Mouse (Mus musculus) embryonic facial prominence, embryonic 12.5 days (tissue): ENCODE measurements around the gene Tmem201. TPM values are rescaled to one million over a fixed set of nuclear protein-coding genes. Genes with fewer than 3 reads are reported as not detected.

ENCODE experiments used
- ATAC-seq: fragments of 200-750 bp; cut with Nextera tagmentation; 2 replicates; pipeline ENCODE4 v1.8.0; 2017; ENCODE audit not compliant: insufficient number of reproducible peaks, insufficient read depth, low FRiP score, low TSS enrichment
- H3K27ac ChIP-seq: fragments of 300-500 bp; sonication (generic); 2 replicates; pipeline ENCODE4 v1.5.1; 2016; ENCODE audit warnings: mild to moderate bottlenecking
- H3K27me3 ChIP-seq: fragments of 300-500 bp; sonication (generic); 2 replicates; pipeline ENCODE4 v1.6.1; 2016; ENCODE audit warnings: mild to moderate bottlenecking, moderate library complexity
- H3K36me3 ChIP-seq: fragments of 300-500 bp; sonication (generic); 2 replicates; pipeline ENCODE4 v1.6.1; 2016; ENCODE audit warnings: mild to moderate bottlenecking
- H3K4me1 ChIP-seq: fragments of 300-500 bp; sonication (generic); 2 replicates; pipeline ENCODE4 v1.6.1; 2016
- H3K4me2 ChIP-seq: fragments of 300-500 bp; sonication (generic); replicated peaks from 2 replicates; pipeline ENCODE4 v1.6.1; 2016; ENCODE audit warnings: mild to moderate bottlenecking, moderate library complexity
- H3K4me3 ChIP-seq: fragments of 300-500 bp; sonication (generic); 2 replicates; pipeline ENCODE4 v1.5.1; 2016; ENCODE audit warnings: mild to moderate bottlenecking
- H3K9ac ChIP-seq: fragments of 300-500 bp; sonication (generic); 2 replicates; pipeline ENCODE4 v1.6.1; 2016; ENCODE audit warnings: mild to moderate bottlenecking, moderate library complexity
- H3K9me3 ChIP-seq: fragments of 300-500 bp; sonication (generic); 2 replicates; pipeline ENCODE4 v1.6.1; 2016; ENCODE audit warnings: mild to moderate bottlenecking, moderate library complexity
- WGBS: fragments of 180-500 bp; shearing (Covaris S2); methylation state at CpG from one replicate; pipeline ENCODE4 v1.1.7; 2016; 5-methylcytosine and 5-hydroxymethylcytosine counted together
- polyA plus RNA-seq: library from polyadenylated mRNA; unstranded; fragments of >200 nt; fragmentation: Nextera tagmentation; extraction: Ambion mirVana; gene quantifications from 2 replicates; pipeline ENCODE4 v1.2.1, GENCODE M21; 2016

Gene Tmem201
- polyA plus RNA-seq, 1 experiment from 2014 or later: 38.1 TPM

DNA sequence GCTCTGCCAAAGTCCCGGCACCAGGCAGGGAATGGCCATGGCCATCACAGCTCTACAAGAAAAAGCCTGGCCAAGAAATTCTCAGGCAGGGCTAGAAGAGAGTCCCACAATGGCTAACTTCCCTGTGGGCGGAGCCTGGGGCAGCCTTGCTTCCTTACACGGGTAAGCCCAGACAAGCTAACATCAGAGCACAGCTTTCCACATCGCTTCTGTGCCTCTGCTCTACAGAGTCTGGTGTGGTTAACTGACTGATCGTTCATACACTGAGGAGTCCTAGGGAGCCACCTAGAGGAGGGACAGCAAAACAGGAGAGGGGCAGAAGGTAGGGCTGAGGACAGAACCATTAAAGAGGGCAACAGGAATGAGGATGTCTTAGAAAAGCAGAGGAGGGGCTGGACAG, 27.3 kb downstream of the Tmem201 start:
- WGBS: 22% methylated on average over 5 of the region's 5 CpGs
- H3K27ac ChIP-seq: no peak overlapping the region
- no peak overlapping the region for H3K4me3 ChIP-seq
- peak; percentile 62; the same call in 1 of the 2 replicates for ATAC-seq
- no peak overlapping the region for H3K4me2 ChIP-seq
- peaks cover 10% of the 10 kb centered on the region for H3K36me3 ChIP-seq
- no peaks in the 10 kb centered on the region for H3K27me3 ChIP-seq
- H3K9me3 ChIP-seq: no peaks in the 10 kb centered on the region
- H3K9ac ChIP-seq: no peak overlapping the region
- no peaks in the 10 kb centered on the region for H3K4me1 ChIP-seq

GRCm38 (mm10) chr4:149705941-149706340, 31.9 kb downstream of the Tmem201 start:
- H3K4me3 ChIP-seq: no peak overlapping the region
- H3K4me1 ChIP-seq: 0 out of 2 replicates have a peak, but pooled peaks cover 2% of the 10 kb centered on the region
- WGBS: 90% methylated on average over 8 of the region's 8 CpGs
- H3K27ac ChIP-seq: no peak overlapping the region
- H3K9me3 ChIP-seq: no peaks in the 10 kb centered on the region
- H3K9ac ChIP-seq: no peak overlapping the region
- H3K4me2 ChIP-seq: no peak overlapping the region
- H3K27me3 ChIP-seq: no peaks in the 10 kb centered on the region
- no peak for ATAC-seq
- no peaks in the 10 kb centered on the region for H3K36me3 ChIP-seq

GRCm38 (mm10) chr4:149705298-149705697, 32.5 kb downstream of the Tmem201 start:
- no peaks in the 10 kb centered on the region for H3K36me3 ChIP-seq
- no peak overlapping the region for H3K27ac ChIP-seq
- WGBS: 79% methylated on average over 7 of the region's 7 CpGs
- H3K4me2 ChIP-seq: no peak overlapping the region
- H3K9ac ChIP-seq: no peak overlapping the region
- no peak overlapping the region for H3K4me3 ChIP-seq
- ATAC-seq: no peak
- H3K9me3 ChIP-seq: no peaks in the 10 kb centered on the region
- no peaks in the 10 kb centered on the region for H3K27me3 ChIP-seq
- H3K4me1 ChIP-seq: 0 out of 2 replicates have a peak, but pooled peaks cover 2% of the 10 kb centered on the region

DNA sequence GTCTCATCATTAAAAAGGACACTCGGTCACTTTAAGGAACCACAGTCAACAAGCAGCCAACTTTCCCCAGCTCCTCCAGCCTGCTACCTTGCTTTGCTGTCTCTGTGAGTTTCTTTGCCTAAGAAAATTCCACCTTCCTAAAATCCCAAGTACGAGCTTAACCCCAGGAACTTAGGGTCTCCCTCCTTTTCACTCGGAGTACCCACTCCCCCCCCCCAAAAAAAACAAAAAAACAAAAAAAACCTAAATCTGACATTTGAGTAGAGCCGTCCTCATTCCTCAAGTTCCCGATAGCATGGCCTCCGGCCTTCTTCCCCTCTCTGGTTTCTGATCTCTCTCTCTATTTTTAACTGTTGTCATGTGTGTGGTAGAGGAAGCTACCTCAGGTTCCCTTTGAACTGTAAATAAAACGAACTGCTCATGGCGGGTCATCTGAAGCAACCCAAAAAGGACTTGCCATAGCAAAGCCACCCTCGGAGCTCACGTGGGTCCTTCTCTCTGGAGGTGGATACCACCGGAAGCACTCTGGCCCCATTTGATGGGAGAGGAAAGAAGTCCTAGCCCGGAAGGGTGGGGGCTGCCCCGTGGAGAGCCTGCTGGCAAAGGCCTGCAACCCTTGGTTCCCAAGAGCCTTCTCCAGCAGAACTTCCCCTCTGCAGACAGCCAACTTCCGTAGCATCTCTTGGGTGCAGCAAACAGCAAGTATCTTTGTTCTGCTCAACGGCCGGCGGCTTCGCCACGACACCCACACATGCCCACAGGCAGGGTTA, 35.4 kb downstream of the Tmem201 start, which contains the start of gene Pik3cd:
TSS of gene Pik3cd (minus strand) at position 362 of the 770 bp plus-strand sequence.
- H3K4me2 ChIP-seq: no peak within 1 kb of the TSS
- H3K4me3 ChIP-seq: no peak within 1 kb of the TSS
- H3K4me1 ChIP-seq: peaks cover 8% of the 10 kb centered on the region; the same call in 1 of the 2 replicates
- H3K36me3 ChIP-seq: no peaks in the 10 kb centered on the region
- peaks cover 23% of the 10 kb centered on the region for H3K27me3 ChIP-seq
- ATAC-seq: no peak
- no peak within 1 kb of the TSS for H3K9ac ChIP-seq
- 54% methylated on average over 19 of the region's 19 CpGs for WGBS
- no peaks in the 10 kb centered on the region for H3K9me3 ChIP-seq
- no peak within 1 kb of the TSS for H3K27ac ChIP-seq

- 61% methylated on average over 18 of the region's 18 CpGs for WGBS
- no peak overlapping the region for H3K27ac ChIP-seq
- H3K4me2 ChIP-seq: no peak overlapping the region
- no peaks in the 10 kb centered on the region for H3K36me3 ChIP-seq
- H3K9ac ChIP-seq: no peak overlapping the region
- no peak overlapping the region for H3K4me3 ChIP-seq
- H3K4me1 ChIP-seq: peaks cover 9% of the 10 kb centered on the region; the same call in 1 of the 2 replicates
- H3K9me3 ChIP-seq: no peaks in the 10 kb centered on the region
- no peak for ATAC-seq
- peaks cover 31% of the 10 kb centered on the region for H3K27me3 ChIP-seq
Observed at GRCm38 (mm10) chr4:149701426-149702209, 36.2 kb downstream of the Tmem201 start.

GRCm38 (mm10) chr4:149699953-149700352, 37.9 kb downstream of the Tmem201 start:
- Histone ChIP-seq H3K36me3 (no peaks in the 10 kb centered on the region), H3K4me1 (peaks cover 14% of the 10 kb centered on the region; the same call in 1 of the 2 replicates), H3K9me3 (no peaks in the 10 kb centered on the region), H3K27me3 (peaks cover 42% of the 10 kb centered on the region), H3K27ac (no peak overlapping the region), H3K4me2 (no peak overlapping the region), H3K4me3 (no peak overlapping the region), H3K9ac (no peak overlapping the region)
- WGBS: 82% methylated on average over 4 of the region's 4 CpGs
- ATAC-seq: no peak

DNA sequence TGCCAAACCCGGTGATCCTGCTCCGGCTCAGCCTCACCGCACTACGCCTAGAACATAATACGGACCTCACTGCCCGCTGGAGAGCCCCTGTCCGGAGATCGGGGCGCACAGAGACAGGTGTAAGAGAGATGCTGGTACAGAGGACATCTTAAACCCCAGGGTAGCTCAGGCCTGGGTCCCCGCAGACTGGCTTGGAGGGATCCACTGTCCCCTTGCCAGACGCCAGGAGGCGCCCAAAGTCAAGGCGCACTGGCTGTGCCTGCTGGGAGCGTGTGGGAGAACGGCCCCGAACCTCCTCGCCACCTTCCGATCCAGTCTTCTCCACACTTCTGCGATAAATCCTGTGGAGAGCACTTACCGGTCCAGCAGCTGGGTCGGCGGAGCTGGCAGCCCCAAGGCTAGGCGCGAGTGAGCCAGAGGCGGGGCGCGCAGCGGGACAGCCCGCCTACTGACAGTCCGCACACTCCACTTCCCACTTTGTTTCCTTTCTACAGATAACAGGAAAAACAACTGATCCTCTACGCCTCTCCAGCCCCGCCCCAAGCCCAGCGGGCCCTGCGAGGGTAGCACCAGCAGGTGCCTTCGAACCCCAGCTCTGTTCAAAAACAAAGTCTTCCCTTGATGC, 39.5 kb downstream of the Tmem201 start:
- peak overlapping the region; percentile 34 for H3K9ac ChIP-seq
- H3K36me3 ChIP-seq: no peaks in the 10 kb centered on the region
- WGBS: under 1% methylated on average over 35 of the region's 35 CpGs
- no peak overlapping the region for H3K27ac ChIP-seq
- peak; percentile 58; the same call in 1 of the 2 replicates for ATAC-seq
- H3K4me1 ChIP-seq: peaks cover 14% of the 10 kb centered on the region; the same call in 1 of the 2 replicates
- no peaks in the 10 kb centered on the region for H3K9me3 ChIP-seq
- H3K4me3 ChIP-seq: peak overlapping the region; percentile 40
- H3K27me3 ChIP-seq: peaks cover 42% of the 10 kb centered on the region
- peak overlapping the region; percentile 78 for H3K4me2 ChIP-seq

GRCm38 (mm10) chr4:149697506-149698196, 40.2 kb downstream of the Tmem201 start:
- WGBS: 17% methylated on average over 15 of the region's 15 CpGs
- H3K9ac ChIP-seq: peak overlapping the region; percentile 34; the same call in 1 of the 2 replicates
- no peak for ATAC-seq

DNA sequence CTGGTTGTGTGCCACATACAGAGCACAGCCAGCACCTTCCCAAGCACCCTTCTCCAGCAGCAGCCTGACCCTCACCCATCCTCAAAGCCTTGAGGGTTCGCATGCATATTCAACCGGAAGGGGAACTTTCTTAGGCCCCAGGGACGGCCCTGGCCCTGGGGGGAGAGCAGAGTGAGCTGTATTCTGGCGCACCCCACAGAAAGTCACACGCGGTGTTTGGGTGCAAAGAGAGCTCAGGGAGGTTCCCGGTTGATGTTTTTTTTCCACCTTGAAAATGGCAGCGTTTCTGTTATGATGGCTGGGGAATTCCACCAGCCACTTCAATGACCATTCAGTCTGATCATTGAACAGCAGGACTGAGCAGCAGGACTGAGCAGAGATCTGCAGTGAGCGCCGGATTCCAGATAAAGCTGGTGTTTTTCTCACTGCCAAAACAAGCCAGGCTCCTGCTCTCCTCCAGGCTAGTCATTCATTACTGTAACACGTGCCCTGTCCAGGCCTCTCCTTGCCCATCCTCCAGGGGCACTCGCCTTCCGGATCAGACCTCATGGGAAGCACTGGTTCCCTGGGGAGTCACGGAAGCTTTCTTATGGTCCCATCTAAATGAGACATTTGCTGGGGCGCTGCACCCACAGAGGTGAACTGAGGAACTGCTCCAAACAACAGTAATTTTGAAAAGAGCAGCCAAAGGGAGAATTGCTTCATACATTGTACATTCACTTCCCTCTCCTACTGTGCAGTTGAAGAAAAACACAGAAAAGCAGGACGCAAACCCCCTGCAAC, 41.5 kb downstream of the Tmem201 start:
- Histone ChIP-seq H3K9me3 (no peaks in the 10 kb centered on the region), H3K4me2 (0 out of 2 replicates have a peak overlapping the region, but pooled peaks have one; percentile 9), H3K9ac (no peak overlapping the region), H3K27me3 (peaks cover 42% of the 10 kb centered on the region), H3K36me3 (no peaks in the 10 kb centered on the region), H3K27ac (no peak overlapping the region), H3K4me3 (no peak overlapping the region), H3K4me1 (peaks cover 12% of the 10 kb centered on the region; the same call in 1 of the 2 replicates)
- 33% methylated on average over 16 of the region's 16 CpGs for WGBS
- no peak for ATAC-seq

More at GRCm38 (mm10) chr4:149697506-149698196, 40.2 kb downstream of the Tmem201 start:
- H3K27ac ChIP-seq: no peak overlapping the region
- H3K27me3 ChIP-seq: peaks cover 42% of the 10 kb centered on the region
- peak overlapping the region; percentile 40 for H3K4me3 ChIP-seq
- no peaks in the 10 kb centered on the region for H3K9me3 ChIP-seq
- peaks cover 14% of the 10 kb centered on the region; the same call in 1 of the 2 replicates for H3K4me1 ChIP-seq
- no peaks in the 10 kb centered on the region for H3K36me3 ChIP-seq
- H3K4me2 ChIP-seq: peak overlapping the region; percentile 78

- Histone ChIP-seq H3K36me3 (no peaks in the 10 kb centered on the region), H3K4me3 (no peak overlapping the region), H3K9ac (no peak overlapping the region), H3K27me3 (peaks cover 8% of the 10 kb centered on the region), H3K9me3 (no peaks in the 10 kb centered on the region), H3K4me2 (no peak overlapping the region), H3K4me1 (peaks cover 12% of the 10 kb centered on the region; the same call in 1 of the 2 replicates), H3K27ac (no peak overlapping the region)
- ATAC-seq: no peak
- WGBS: 30% methylated on average over 8 of the region's 8 CpGs
Observed at GRCm38 (mm10) chr4:149691368-149691767, 46.5 kb downstream of the Tmem201 start.
